Mouse (Mus musculus): ENCODE results near the gene Zbtb34.

Zbtb34 gene

GRCm38 (mm10) chr2:33430771-33431699 is at the start of gene Zbtb34:
Zbtb34 (minus strand) TSS chr2:33431324.
- DNase-seq (ENCODE audit: low read depth in 2 of 2, low spot score in 2 of 2) = peak; percentile 54 to 67

- no peak for DNase-seq (ENCODE audit: low read depth in 2 of 2, low spot score in 2 of 2)
Observed at GRCm38 (mm10) chr2:33477961-33478755, 47.0 kb upstream of the Zbtb34 start.

DNA sequence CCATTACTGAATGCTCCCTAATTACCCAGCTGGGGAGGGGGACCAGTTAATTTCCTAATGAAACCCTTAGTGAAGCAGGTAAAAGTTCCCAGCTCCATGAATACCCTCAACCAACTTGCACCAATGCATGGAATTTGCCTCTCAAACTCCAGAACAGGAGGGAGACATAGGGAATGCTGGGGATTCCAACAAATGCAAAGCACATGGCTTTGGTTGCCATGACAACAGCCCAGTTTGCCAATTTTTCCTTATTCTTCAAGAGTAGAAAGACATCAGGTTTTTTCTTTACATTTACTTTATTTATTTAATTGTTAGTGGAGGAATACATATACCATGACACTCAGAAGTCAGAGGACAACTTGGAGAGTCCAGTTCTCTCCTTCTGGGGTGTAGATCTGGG is 44.8 kb upstream of the Zbtb34 start:
- DNase-seq (ENCODE audit: low read depth in 2 of 2, low spot score in 2 of 2) = no peak

DNA sequence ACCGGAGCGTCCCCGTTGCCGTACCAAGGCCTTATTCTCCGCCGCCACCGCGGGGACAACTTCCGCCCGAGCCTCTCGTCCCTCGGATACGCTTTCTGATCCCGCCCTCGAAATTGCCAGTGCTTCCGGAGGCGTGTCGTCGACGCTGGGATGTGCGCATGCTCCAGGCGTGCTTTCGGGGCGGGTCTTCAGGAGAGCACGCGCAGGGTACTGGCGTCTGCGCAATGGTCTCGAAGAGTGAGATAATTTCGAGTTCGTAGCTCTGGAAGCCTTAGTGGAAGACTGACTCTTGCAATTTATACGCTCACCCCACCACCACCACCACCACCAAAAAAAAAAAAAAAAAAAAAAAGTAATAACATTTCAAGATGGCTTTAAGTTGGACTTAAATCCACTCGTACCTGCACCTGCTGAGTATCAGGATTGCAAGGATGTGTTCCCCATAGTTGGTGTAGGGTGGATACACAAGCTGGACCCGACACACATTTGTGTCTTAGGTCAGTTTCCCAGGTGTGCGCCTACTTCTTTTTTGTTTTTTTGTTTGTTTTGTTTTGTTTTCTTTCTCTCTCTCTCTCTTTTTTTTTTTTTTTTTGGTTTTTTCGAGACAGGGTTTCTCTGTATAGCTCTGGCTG is 37.5 kb upstream of the Zbtb34 start, which contains the start of gene Zbtb43:
TSS of gene Zbtb43 (minus strand) at position 94 of the 632 bp plus-strand sequence.
- DNase-seq (ENCODE audit: low read depth in 2 of 2, low spot score in 2 of 2) = peak; percentile 93 to 97

DNA sequence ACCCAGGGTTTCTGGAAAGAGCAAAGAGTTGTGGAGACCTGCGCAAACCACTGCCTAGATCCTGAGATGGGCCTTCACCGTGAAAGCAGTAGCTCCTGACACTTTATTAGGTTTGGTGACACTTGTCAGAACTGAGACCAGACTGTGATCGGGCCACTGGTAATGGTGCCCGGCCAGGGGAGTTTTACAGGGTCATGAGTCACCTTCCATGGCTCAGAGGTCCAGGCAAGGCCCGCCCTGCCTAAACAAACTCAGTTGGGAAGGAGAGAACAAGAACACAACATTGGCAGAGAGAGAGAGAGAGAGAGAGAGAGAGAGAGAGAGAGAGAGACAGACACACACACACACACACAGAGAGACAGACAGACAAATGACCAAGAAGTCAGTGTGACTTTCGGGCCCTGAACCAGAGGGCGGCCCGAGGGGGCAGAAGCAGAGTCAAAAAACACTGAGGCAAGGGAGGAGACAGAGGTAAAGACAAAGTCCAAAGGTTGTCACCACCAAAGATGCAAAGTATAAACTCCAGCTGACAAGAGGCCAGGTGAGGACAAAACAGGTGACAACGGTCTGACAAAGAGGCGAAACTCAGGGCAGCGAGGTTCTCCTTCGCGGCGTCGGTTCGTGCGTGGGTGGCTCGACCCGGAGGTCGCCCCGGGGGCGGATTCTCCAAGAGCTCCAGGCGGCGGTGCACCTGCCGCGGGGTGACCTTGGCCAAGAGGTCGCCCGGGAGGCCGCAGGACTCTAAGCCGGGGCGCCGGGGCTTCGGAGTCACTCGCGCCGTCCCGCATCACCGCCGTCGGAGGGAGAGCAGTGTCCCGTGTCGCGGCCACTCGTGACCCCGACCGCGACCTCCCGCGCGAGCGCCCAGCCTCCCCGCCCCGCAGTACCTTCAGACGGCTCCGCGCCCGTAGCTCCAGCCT is 36.7 kb upstream of the Zbtb34 start:
- no peak for DNase-seq (ENCODE audit: low read depth in 2 of 2, low spot score in 2 of 2)

- DNase-seq (ENCODE audit: low read depth in 2 of 2, low spot score in 2 of 2) = no peak
Observed at GRCm38 (mm10) chr2:33465966-33466365, 34.8 kb upstream of the Zbtb34 start.

- no peak for DNase-seq (ENCODE audit: low read depth in 2 of 2, low spot score in 2 of 2)
Observed at GRCm38 (mm10) chr2:33465215-33465614, 34.1 kb upstream of the Zbtb34 start.

DNA sequence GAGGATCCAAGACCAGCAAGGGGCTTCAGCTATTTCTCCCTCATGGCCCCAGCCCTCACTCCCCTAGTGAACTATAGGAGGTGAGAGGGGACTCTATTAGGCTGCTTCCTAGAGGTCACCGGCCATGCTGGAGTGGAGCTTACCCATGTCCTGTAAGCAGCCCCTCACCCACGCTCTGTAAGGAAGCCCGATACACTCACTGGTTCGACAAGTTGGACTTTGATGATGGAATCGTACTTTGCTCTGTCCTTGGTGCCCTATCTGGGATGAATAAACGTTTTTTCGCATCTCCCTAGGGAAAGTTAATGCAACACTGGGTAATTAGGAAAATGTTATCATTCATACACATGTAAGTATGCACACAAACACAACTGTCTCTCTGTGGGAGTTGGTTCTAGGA is 30.9 kb upstream of the Zbtb34 start:
- no peak for DNase-seq (ENCODE audit: low read depth in 2 of 2, low spot score in 2 of 2)

DNA sequence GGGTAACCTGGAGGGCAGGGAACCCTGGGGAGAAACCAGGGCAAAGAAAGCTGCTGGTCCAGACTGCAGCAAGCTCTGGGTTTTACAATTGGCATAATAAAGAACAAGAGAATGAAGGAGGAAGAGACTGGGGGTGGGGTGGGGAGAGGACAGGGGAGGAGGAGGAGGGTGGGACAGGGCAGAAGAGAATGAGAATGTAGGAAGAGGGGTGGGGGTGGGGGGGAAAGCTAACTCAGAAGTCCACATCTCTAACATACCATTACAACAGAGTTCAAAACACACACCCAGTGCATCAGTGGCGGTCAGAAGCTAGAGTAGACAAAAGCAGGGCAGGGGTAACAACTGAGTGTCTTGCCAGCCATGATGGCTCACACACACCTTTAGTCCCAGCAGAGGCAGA is 29.9 kb upstream of the Zbtb34 start:
- DNase-seq (ENCODE audit: low read depth in 2 of 2, low spot score in 2 of 2) = no peak

DNA sequence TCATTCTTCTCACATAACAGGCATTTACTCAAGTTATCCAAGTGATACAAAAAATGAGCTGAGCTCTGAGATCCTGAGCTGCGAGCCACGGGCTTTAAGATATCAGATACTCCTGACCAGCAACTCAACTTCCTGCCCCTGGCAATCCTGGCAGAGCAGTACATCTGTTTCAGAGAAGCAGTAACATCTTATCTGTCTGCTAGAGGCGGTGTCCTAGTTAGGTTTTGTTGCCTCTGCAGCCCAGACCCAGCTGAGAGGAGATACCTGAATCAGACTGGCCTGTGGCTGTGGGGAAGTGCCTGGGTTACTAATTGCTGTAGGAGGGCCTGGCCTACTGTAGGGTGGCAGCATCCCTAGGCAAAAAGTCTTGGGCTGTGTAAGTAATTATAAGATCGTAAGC is 28.5 kb upstream of the Zbtb34 start:
- no peak for DNase-seq (ENCODE audit: low read depth in 2 of 2, low spot score in 2 of 2)

GRCm38 (mm10) chr2:33456696-33457095 is 25.6 kb upstream of the Zbtb34 start:
- DNase-seq (ENCODE audit: low read depth in 2 of 2, low spot score in 2 of 2) = no peak

GRCm38 (mm10) chr2:33456242-33456641 is 25.1 kb upstream of the Zbtb34 start:
- DNase-seq (ENCODE audit: low read depth in 2 of 2, low spot score in 2 of 2) = no peak

- DNase-seq (ENCODE audit: low read depth in 2 of 2, low spot score in 2 of 2) = no peak
Observed at GRCm38 (mm10) chr2:33455350-33455749, 24.2 kb upstream of the Zbtb34 start.

DNA sequence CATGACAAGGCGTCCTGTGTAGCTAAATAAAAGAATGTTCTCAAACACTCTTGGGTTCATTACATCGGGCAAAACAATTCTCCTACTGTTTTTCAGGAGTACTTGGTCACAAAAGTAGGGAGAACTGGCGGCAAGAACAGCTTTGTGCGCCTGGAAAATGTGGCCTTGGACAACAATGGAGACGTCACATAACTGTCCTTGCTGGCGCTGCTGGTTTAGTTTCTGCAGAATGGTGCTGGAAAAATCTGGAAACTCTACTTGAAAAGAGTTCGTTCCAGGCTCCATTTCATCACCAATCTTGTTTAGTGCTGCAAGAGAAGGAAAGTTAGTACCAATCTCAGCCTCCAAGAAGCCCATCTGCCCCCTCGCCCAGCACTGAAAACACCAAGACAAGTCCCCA is 23.7 kb upstream of the Zbtb34 start:
- no peak for DNase-seq (ENCODE audit: low read depth in 2 of 2, low spot score in 2 of 2)

DNA sequence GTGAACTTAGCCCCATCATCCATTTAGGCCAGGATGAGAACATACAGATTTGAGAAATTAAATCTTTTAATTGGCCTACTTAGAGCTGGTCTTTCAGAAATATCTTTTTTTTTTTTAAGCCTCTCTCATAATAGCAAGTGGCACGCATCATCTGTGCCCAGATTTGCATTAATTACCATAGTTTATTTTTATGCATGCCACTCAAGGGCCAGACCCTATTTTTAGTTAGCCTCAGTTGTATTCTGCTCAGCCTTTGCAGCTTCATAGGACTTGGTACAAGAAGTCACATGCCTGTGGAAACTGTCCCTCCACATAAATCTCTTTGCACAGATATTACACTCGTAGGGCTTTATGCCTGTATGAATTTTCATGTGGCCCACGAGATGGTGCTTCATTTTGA is 22.4 kb upstream of the Zbtb34 start:
- DNase-seq (ENCODE audit: low read depth in 2 of 2, low spot score in 2 of 2) = no peak

- no peak for DNase-seq (ENCODE audit: low read depth in 2 of 2, low spot score in 2 of 2)
Observed at GRCm38 (mm10) chr2:33452721-33453120, 21.6 kb upstream of the Zbtb34 start.

- DNase-seq (ENCODE audit: low read depth in 2 of 2, low spot score in 2 of 2) = no peak
Observed at GRCm38 (mm10) chr2:33452140-33452539, 21.0 kb upstream of the Zbtb34 start.

- DNase-seq (ENCODE audit: low read depth in 2 of 2, low spot score in 2 of 2) = no peak
Observed at GRCm38 (mm10) chr2:33451038-33451978, 20.2 kb upstream of the Zbtb34 start.

- DNase-seq (ENCODE audit: low read depth in 2 of 2, low spot score in 2 of 2) = no peak
Observed at GRCm38 (mm10) chr2:33449119-33449873, 18.2 kb upstream of the Zbtb34 start.

Measured in CD8-positive naive resting alpha-beta T cell, adult 2 months (primary cell).